Mouse (Mus musculus): Measurements from ENCODE around the gene Fezf2. TPM values are rescaled to one million over a fixed set of nuclear protein-coding genes. Genes with fewer than 3 reads are reported as not detected.

The Fezf2 gene
- polyA plus RNA-seq (2015; fragmentation: Nextera tagmentation; extraction: Ambion mirVana), result not detected in 2 replicates

DNA sequence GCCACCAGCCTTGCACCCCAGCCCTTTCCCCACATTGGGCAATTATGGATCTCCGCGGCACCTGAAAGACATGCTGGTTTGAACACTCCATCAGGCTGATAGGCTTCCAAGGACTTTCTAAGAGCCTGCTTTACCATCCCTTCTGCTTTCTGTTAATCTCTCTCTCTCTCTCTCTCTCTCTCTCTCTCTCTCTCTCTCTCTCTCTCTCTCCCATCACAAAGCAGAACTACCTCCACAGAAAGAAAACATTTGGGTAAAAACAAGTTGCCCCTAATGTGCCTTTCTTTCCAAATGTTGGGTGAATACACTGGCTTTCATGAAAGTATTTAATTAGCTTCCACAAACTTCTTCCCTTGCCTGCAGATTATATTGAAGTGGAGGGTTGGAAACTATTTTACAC is at the start of gene Fezf2:
Gene Fezf2 (minus strand): TSS at position 101 of the 400 bp plus-strand sequence.
- no peaks in the 10 kb centered on the region for H3K9me3 ChIP-seq
- 0 out of 2 replicates have a peak within 1 kb of the TSS, but pooled peaks have one; percentile 19 for H3K4me3 ChIP-seq (replicated peaks)
- H3K36me3 ChIP-seq, result no peaks in the 10 kb centered on the region
- peaks cover 23% of the 10 kb centered on the region for H3K4me1 ChIP-seq
- no peak within 1 kb of the TSS for H3K27ac ChIP-seq
- 0 out of 2 replicates have a peak within 1 kb of the TSS, but pooled peaks have one; percentile 41 for H3K4me2 ChIP-seq
- H3K27me3 ChIP-seq (replicated peaks), result peaks cover 92% of the 10 kb centered on the region
- 5% methylated on average over 2 of the region's 2 CpGs for WGBS
- ATAC-seq (ENCODE audit: insufficient read depth, low FRiP score, low read depth), result no peak
- no peak within 1 kb of the TSS for H3K9ac ChIP-seq

GRCm38 (mm10) chr14:12397561-12397960 is 49.6 kb upstream of the Fezf2 start:
- Histone ChIP-seq H3K27ac (no peak overlapping the region), H3K9me3 (no peaks in the 10 kb centered on the region), H3K4me2 (no peak overlapping the region), H3K4me1 (no peaks in the 10 kb centered on the region), H3K9ac (no peak overlapping the region), H3K36me3 (no peaks in the 10 kb centered on the region), H3K4me3 (replicated peaks) (no peak overlapping the region), H3K27me3 (replicated peaks) (no peaks in the 10 kb centered on the region)
- WGBS, result 70% methylated on average over 3 of the region's 3 CpGs
- ATAC-seq (ENCODE audit: insufficient read depth, low FRiP score, low read depth), result no peak

DNA sequence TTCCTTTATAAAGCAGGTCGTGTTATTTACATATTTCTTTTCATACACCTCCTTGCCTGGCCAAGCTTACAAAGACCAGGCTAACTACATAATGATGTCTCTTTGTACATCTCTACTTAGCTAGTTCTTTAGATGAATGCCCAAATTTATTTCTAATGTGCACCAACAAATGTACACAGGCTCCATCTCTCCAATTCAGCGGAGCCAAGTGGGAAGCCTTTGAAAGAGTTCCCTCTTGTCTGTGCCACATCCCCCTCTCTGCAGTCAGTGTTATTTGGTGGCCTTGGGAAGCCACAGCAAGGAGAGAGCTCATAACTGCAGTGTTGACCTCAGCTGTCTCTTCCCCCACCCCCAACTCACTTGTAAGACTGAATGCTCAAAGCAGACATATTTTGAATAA is 46.3 kb upstream of the Fezf2 start:
- no peaks in the 10 kb centered on the region for H3K4me1 ChIP-seq
- no peaks in the 10 kb centered on the region for H3K36me3 ChIP-seq
- no peak for ATAC-seq (ENCODE audit: insufficient read depth, low FRiP score, low read depth)
- no peak overlapping the region for H3K4me3 ChIP-seq (replicated peaks)
- no peak overlapping the region for H3K9ac ChIP-seq
- no peak overlapping the region for H3K4me2 ChIP-seq
- H3K9me3 ChIP-seq, result no peaks in the 10 kb centered on the region
- 64% methylated on average over 2 of the region's 2 CpGs for WGBS
- no peaks in the 10 kb centered on the region for H3K27me3 ChIP-seq (replicated peaks)
- H3K27ac ChIP-seq, result no peak overlapping the region

- H3K4me2 ChIP-seq, result no peak overlapping the region
- no peak overlapping the region for H3K9ac ChIP-seq
- no peak for ATAC-seq (ENCODE audit: insufficient read depth, low FRiP score, low read depth)
- H3K27me3 ChIP-seq (replicated peaks), result no peaks in the 10 kb centered on the region
- H3K4me1 ChIP-seq, result no peaks in the 10 kb centered on the region
- H3K27ac ChIP-seq, result no peak overlapping the region
- 65% methylated on average over 12 of the region's 12 CpGs for WGBS
- no peaks in the 10 kb centered on the region for H3K36me3 ChIP-seq
- no peak overlapping the region for H3K4me3 ChIP-seq (replicated peaks)
- H3K9me3 ChIP-seq, result no peaks in the 10 kb centered on the region
These were observed 45.4 kb upstream of the Fezf2 start for GRCm38 (mm10) chr14:12393271-12393861.

- no peaks in the 10 kb centered on the region for H3K4me1 ChIP-seq
- WGBS, result 61% methylated on average over 7 of the region's 7 CpGs
- ATAC-seq (ENCODE audit: insufficient read depth, low FRiP score, low read depth), result no peak
- H3K9me3 ChIP-seq, result no peaks in the 10 kb centered on the region
- no peak overlapping the region for H3K27ac ChIP-seq
- H3K27me3 ChIP-seq (replicated peaks), result no peaks in the 10 kb centered on the region
- H3K4me2 ChIP-seq, result no peak overlapping the region
- no peak overlapping the region for H3K9ac ChIP-seq
- no peak overlapping the region for H3K4me3 ChIP-seq (replicated peaks)
- H3K36me3 ChIP-seq, result no peaks in the 10 kb centered on the region
These were observed 43.2 kb upstream of the Fezf2 start for GRCm38 (mm10) chr14:12391167-12391566.

DNA sequence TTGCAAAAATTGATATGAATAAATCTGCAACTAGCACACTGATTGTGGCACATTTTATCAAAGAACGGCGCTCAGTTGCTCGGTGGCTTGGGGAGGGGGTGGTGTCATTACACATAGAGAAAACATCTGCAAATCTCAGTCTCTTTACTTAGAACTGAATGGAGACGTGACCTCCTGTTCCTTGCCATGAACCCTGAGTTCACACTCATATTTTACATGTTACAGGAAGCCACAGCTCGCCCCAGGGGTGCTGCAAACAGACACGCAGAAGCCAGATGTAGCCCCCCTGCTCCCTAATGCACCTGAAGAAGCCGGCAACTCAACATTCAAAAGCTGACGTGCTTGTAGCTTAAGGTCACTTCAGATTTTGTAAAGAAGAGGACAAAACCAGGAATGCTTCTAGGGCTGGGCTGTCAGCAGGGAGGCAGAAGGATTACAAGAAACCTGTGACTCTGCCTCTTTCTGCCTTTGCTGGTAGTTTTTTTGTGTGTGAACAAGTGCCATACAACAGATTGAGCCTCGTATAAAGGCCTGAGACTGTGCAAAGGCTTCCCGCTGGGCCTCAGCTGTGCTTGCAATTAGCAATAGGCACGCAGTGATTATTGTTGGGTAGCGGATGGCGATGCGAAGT is 40.9 kb upstream of the Fezf2 start:
- H3K4me2 ChIP-seq, result no peak overlapping the region
- no peaks in the 10 kb centered on the region for H3K36me3 ChIP-seq
- H3K27ac ChIP-seq, result no peak overlapping the region
- no peak overlapping the region for H3K4me3 ChIP-seq (replicated peaks)
- no peaks in the 10 kb centered on the region for H3K9me3 ChIP-seq
- no peak overlapping the region for H3K9ac ChIP-seq
- H3K27me3 ChIP-seq (replicated peaks), result no peaks in the 10 kb centered on the region
- H3K4me1 ChIP-seq, result no peaks in the 10 kb centered on the region
- WGBS, result 44% methylated on average over 14 of the region's 14 CpGs
- ATAC-seq (ENCODE audit: insufficient read depth, low FRiP score, low read depth), result no peak

DNA sequence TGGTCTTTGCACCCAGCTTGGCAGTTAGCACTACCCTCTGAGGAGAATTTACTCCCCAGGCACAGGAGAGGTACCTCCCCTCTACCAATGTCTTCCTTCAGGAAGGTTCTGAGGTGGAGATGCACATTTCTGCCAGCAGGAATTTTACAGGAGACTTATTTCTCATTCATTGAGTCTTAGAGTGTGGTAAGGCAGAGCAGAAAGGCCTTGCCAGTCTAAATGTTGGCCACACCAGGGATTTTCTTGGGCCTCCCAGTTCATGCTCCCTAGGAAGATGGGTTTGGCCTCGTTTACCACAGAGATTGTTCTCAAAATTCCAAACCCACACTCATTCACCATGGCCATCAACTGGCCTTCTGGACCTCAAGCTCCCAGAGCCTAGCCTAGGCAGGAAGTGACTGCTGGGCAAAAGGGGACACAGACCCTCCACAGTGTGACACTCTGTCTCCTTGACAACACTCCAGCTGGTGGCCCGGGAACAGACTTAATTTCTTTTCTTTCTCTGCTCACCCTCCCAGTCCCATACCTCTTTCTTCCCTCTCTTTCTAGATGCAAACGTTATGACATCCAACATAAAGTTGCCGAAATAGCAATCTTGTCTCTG is 40.3 kb upstream of the Fezf2 start:
- H3K9me3 ChIP-seq, result no peaks in the 10 kb centered on the region
- 39% methylated on average over 4 of the region's 4 CpGs for WGBS
- H3K4me2 ChIP-seq, result no peak overlapping the region
- no peak for ATAC-seq (ENCODE audit: insufficient read depth, low FRiP score, low read depth)
- H3K36me3 ChIP-seq, result no peaks in the 10 kb centered on the region
- H3K4me1 ChIP-seq, result no peaks in the 10 kb centered on the region
- no peaks in the 10 kb centered on the region for H3K27me3 ChIP-seq (replicated peaks)
- H3K9ac ChIP-seq, result no peak overlapping the region
- no peak overlapping the region for H3K4me3 ChIP-seq (replicated peaks)
- H3K27ac ChIP-seq, result no peak overlapping the region

- H3K27me3 ChIP-seq (replicated peaks), result no peaks in the 10 kb centered on the region
- no peaks in the 10 kb centered on the region for H3K36me3 ChIP-seq
- no peak overlapping the region for H3K4me2 ChIP-seq
- no peaks in the 10 kb centered on the region for H3K9me3 ChIP-seq
- H3K4me1 ChIP-seq, result no peaks in the 10 kb centered on the region
- ATAC-seq (ENCODE audit: insufficient read depth, low FRiP score, low read depth), result no peak
- no peak overlapping the region for H3K27ac ChIP-seq
- no peak overlapping the region for H3K4me3 ChIP-seq (replicated peaks)
- H3K9ac ChIP-seq, result no peak overlapping the region
- 57% methylated on average over 6 of the region's 6 CpGs for WGBS
These were observed 39.2 kb upstream of the Fezf2 start for GRCm38 (mm10) chr14:12387176-12387575.

DNA sequence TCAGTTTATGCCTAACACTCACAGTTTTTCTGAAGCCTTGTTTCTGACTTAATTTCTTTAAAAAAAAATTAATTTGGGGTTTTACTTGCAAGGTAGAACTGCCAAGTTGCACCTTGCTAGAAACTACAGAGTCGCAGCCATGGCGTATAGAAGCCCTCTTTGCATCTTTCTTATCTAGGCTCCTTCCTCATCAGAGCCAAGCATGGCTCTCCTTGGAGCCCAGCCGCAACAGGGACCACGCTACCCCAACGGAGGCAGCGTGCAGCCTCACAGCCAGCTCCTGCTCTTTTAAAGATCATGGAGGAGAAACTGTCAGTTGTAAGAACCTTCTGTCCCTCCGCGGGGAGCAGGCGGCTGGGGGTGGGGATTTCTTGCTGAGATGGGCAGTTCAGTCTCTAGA is 29.9 kb upstream of the Fezf2 start:
- Histone ChIP-seq H3K4me3 (replicated peaks) (no peak overlapping the region), H3K9ac (no peak overlapping the region), H3K36me3 (no peaks in the 10 kb centered on the region), H3K4me1 (no peaks in the 10 kb centered on the region), H3K4me2 (no peak overlapping the region), H3K27me3 (replicated peaks) (no peaks in the 10 kb centered on the region), H3K9me3 (no peaks in the 10 kb centered on the region), H3K27ac (no peak overlapping the region)
- ATAC-seq (ENCODE audit: insufficient read depth, low FRiP score, low read depth), result no peak
- WGBS, result 36% methylated on average over 9 of the region's 9 CpGs

DNA sequence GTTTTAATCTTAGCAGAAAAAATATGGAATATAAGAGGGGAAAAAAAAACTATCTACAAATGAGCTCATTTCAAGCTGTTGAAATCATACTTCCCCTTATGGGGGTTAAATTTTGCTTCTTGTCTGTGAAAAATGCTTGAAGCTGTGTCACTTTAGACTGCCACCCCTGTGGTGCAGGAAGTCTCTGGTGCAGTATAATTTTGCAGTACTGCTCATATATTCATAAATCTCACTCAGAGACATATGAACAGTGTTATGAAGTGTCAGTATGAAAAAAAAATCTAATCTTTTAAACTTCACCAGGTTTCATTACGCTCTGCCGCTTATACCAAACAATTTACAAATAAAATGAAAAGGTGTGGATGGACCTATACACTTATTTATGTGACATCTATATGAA is 29.3 kb upstream of the Fezf2 start:
- no peak overlapping the region for H3K9ac ChIP-seq
- ATAC-seq (ENCODE audit: insufficient read depth, low FRiP score, low read depth), result no peak
- no peaks in the 10 kb centered on the region for H3K27me3 ChIP-seq (replicated peaks)
- no peak overlapping the region for H3K4me3 ChIP-seq (replicated peaks)
- no peaks in the 10 kb centered on the region for H3K4me1 ChIP-seq
- H3K4me2 ChIP-seq, result no peak overlapping the region
- H3K27ac ChIP-seq, result no peak overlapping the region
- 91% methylated on average over 2 of the region's 2 CpGs for WGBS
- H3K9me3 ChIP-seq, result no peaks in the 10 kb centered on the region
- H3K36me3 ChIP-seq, result no peaks in the 10 kb centered on the region

GRCm38 (mm10) chr14:12375451-12375850 is 27.5 kb upstream of the Fezf2 start:
- H3K27ac ChIP-seq, result no peak overlapping the region
- ATAC-seq (ENCODE audit: insufficient read depth, low FRiP score, low read depth), result no peak
- H3K4me1 ChIP-seq, result no peaks in the 10 kb centered on the region

DNA sequence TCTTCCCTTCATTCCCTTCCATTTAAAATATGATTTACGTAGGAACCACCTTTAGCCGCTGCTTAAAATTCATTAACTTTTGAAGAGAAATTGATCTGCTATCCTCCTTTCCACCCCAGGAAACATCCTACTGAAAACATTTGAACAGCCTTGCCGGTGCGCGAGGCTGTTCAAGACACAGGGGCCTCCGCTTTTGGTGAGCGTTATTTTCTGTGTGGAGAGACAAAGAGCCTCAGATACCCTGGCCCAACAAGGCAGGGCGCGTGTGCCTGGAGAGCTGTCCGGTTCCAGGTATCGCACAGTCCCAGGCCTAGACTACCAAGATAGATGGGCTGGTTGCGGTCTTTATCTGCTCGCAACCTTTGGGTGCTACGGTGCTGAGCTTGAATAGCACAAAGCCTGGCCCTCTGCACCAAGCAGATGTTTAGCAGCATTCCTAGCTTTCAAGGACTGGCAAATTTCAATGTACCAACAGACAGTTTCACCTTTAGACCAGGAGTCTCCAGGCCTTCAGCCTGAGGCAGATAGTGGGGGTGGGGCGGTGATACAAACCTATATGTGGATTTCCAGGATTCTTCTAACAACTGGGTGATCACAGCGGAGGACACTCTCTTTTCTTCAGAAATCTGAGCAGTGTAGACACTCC is 2.4 kb upstream of the Fezf2 start:
- Histone ChIP-seq H3K4me2 (no peak overlapping the region), H3K27ac (no peak overlapping the region), H3K4me3 (replicated peaks) (no peak overlapping the region), H3K9ac (no peak overlapping the region), H3K36me3 (no peaks in the 10 kb centered on the region), H3K27me3 (replicated peaks) (peaks cover 81% of the 10 kb centered on the region), H3K4me1 (peaks cover 14% of the 10 kb centered on the region; the same call in 1 of the 2 replicates), H3K9me3 (no peaks in the 10 kb centered on the region)
- no peak for ATAC-seq (ENCODE audit: insufficient read depth, low FRiP score, low read depth)
- 14% methylated on average over 16 of the region's 16 CpGs for WGBS

More at GRCm38 (mm10) chr14:12375451-12375850, 27.5 kb upstream of the Fezf2 start:
- WGBS, result 86% methylated on average over 2 of the region's 2 CpGs
- Histone ChIP-seq H3K9me3 (no peaks in the 10 kb centered on the region), H3K4me3 (replicated peaks) (no peak overlapping the region), H3K4me2 (no peak overlapping the region), H3K36me3 (no peaks in the 10 kb centered on the region), H3K9ac (no peak overlapping the region), H3K27me3 (replicated peaks) (no peaks in the 10 kb centered on the region)

All from stomach, embryonic 15.5 days (tissue).